Mouse (Mus musculus): ENCODE data around the gene Celf3.
A peak's percentile ranks its signal among the peaks of the same experiment; 100 is the strongest.

Celf3 gene

GRCm38 (mm10) chr3:94477981-94478422 lies at the start of gene Celf3:
Celf3 (plus strand) TSS chr3:94478295.
- Histone ChIP-seq H3K36me3 (ENCODE audit: insufficient read depth, low read length) (no peaks in the 10 kb centered on the region), H3K9me3 (ENCODE audit: low read length) (no peaks in the 10 kb centered on the region)

GRCm38 (mm10) chr3:94430980-94431379 lies 47.1 kb upstream of the Celf3 start:
- TF ChIP-seq CTCF (conservative IDR thresholded peaks at IDR 0.05; ENCODE audit: low read length) = no peak
- TF ChIP-seq POU5F1 (IDR thresholded peaks at IDR 0.05; ENCODE audit: borderline replicate concordance, low read length) = no peak
- no peak for TF ChIP-seq NANOG (IDR thresholded peaks at IDR 0.05; ENCODE audit: borderline replicate concordance, low read length)
- Histone ChIP-seq H3K9me3 (ENCODE audit: low read length) (no peaks in the 10 kb centered on the region), H3K36me3 (ENCODE audit: insufficient read depth, low read length) (no peaks in the 10 kb centered on the region), H3K27me3 (ENCODE audit: insufficient read depth, low read length) (peaks cover 11% of the 10 kb centered on the region; the same call in 1 of the 2 replicates), H3K4me1 (replicated peaks; ENCODE audit: low read depth, low read length) (no peaks in the 10 kb centered on the region), H3K4me3 (replicated peaks; ENCODE audit: low read length) (no peak overlapping the region)

More at GRCm38 (mm10) chr3:94477981-94478422, at the start of gene Celf3:
- Histone ChIP-seq H3K4me3 (replicated peaks; ENCODE audit: low read length) (no peak within 1 kb of the TSS), H3K4me1 (replicated peaks; ENCODE audit: low read depth, low read length) (peaks cover 38% of the 10 kb centered on the region), H3K27me3 (ENCODE audit: insufficient read depth, low read length) (peaks cover 50% of the 10 kb centered on the region)
- no peak for TF ChIP-seq NANOG (IDR thresholded peaks at IDR 0.05; ENCODE audit: borderline replicate concordance, low read length)
- TF ChIP-seq CTCF (conservative IDR thresholded peaks at IDR 0.05; ENCODE audit: low read length) = no peak
- TF ChIP-seq POU5F1 (IDR thresholded peaks at IDR 0.05; ENCODE audit: borderline replicate concordance, low read length) = no peak

- Histone ChIP-seq H3K4me3 (replicated peaks; ENCODE audit: low read length) (no peak overlapping the region), H3K36me3 (ENCODE audit: insufficient read depth, low read length) (no peaks in the 10 kb centered on the region), H3K9me3 (ENCODE audit: low read length) (no peaks in the 10 kb centered on the region), H3K27me3 (ENCODE audit: insufficient read depth, low read length) (0 out of 2 replicates have a peak, but pooled peaks cover 5% of the 10 kb centered on the region), H3K4me1 (replicated peaks; ENCODE audit: low read depth, low read length) (no peaks in the 10 kb centered on the region)
- TF ChIP-seq NANOG (IDR thresholded peaks at IDR 0.05; ENCODE audit: borderline replicate concordance, low read length) (no peak), POU5F1 (IDR thresholded peaks at IDR 0.05; ENCODE audit: borderline replicate concordance, low read length) (no peak), CTCF (conservative IDR thresholded peaks at IDR 0.05; ENCODE audit: low read length) (no peak)
These were observed 43.8 kb upstream of the Celf3 start for GRCm38 (mm10) chr3:94434305-94434704.

GRCm38 (mm10) chr3:94436420-94436819 lies 41.7 kb upstream of the Celf3 start:
- Histone ChIP-seq H3K9me3 (ENCODE audit: low read length) (no peaks in the 10 kb centered on the region), H3K27me3 (ENCODE audit: insufficient read depth, low read length) (peaks cover 14% of the 10 kb centered on the region), H3K4me1 (replicated peaks; ENCODE audit: low read depth, low read length) (no peaks in the 10 kb centered on the region), H3K4me3 (replicated peaks; ENCODE audit: low read length) (no peak overlapping the region), H3K36me3 (ENCODE audit: insufficient read depth, low read length) (no peaks in the 10 kb centered on the region)
- TF ChIP-seq CTCF (conservative IDR thresholded peaks at IDR 0.05; ENCODE audit: low read length) = no peak
- no peak for TF ChIP-seq POU5F1 (IDR thresholded peaks at IDR 0.05; ENCODE audit: borderline replicate concordance, low read length)
- no peak for TF ChIP-seq NANOG (IDR thresholded peaks at IDR 0.05; ENCODE audit: borderline replicate concordance, low read length)

- TF ChIP-seq CTCF (conservative IDR thresholded peaks at IDR 0.05; ENCODE audit: low read length) (peak; percentile 37), NANOG (IDR thresholded peaks at IDR 0.05; ENCODE audit: borderline replicate concordance, low read length) (no peak)
- Histone ChIP-seq H3K9me3 (ENCODE audit: low read length) (no peaks in the 10 kb centered on the region), H3K4me1 (replicated peaks; ENCODE audit: low read depth, low read length) (peaks cover 10% of the 10 kb centered on the region), H3K27me3 (ENCODE audit: insufficient read depth, low read length) (peaks cover 9% of the 10 kb centered on the region), H3K36me3 (ENCODE audit: insufficient read depth, low read length) (peaks cover 19% of the 10 kb centered on the region), H3K4me3 (replicated peaks; ENCODE audit: low read length) (no peak overlapping the region)
These were observed 36.9 kb upstream of the Celf3 start for GRCm38 (mm10) chr3:94441182-94441581.

GRCm38 (mm10) chr3:94442951-94443596 lies 35.0 kb upstream of the Celf3 start, which contains the start of gene Mrpl9:
Mrpl9 (plus strand) TSS chr3:94443318.
- Histone ChIP-seq H3K4me1 (replicated peaks; ENCODE audit: low read depth, low read length) (peaks cover 10% of the 10 kb centered on the region), H3K27me3 (ENCODE audit: insufficient read depth, low read length) (peaks cover 9% of the 10 kb centered on the region), H3K36me3 (ENCODE audit: insufficient read depth, low read length) (peaks cover 38% of the 10 kb centered on the region), H3K4me3 (replicated peaks; ENCODE audit: low read length) (peak within 1 kb of the TSS; percentile 100), H3K9me3 (ENCODE audit: low read length) (no peaks in the 10 kb centered on the region)
- no peak for TF ChIP-seq NANOG (IDR thresholded peaks at IDR 0.05; ENCODE audit: borderline replicate concordance, low read length)
- TF ChIP-seq CTCF (conservative IDR thresholded peaks at IDR 0.05; ENCODE audit: low read length) = no peak
- no peak for TF ChIP-seq POU5F1 (IDR thresholded peaks at IDR 0.05; ENCODE audit: borderline replicate concordance, low read length)

GRCm38 (mm10) chr3:94443597-94443964 lies 34.5 kb upstream of the Celf3 start, which contains the start of gene Oaz3:
Oaz3 (minus strand) TSS chr3:94443915.
- H3K36me3 ChIP-seq (ENCODE audit: insufficient read depth, low read length) = peaks cover 42% of the 10 kb centered on the region
- TF ChIP-seq CTCF (conservative IDR thresholded peaks at IDR 0.05; ENCODE audit: low read length) = no peak
- TF ChIP-seq POU5F1 (IDR thresholded peaks at IDR 0.05; ENCODE audit: borderline replicate concordance, low read length) = no peak
- no peak for TF ChIP-seq NANOG (IDR thresholded peaks at IDR 0.05; ENCODE audit: borderline replicate concordance, low read length)
- H3K4me3 ChIP-seq (replicated peaks; ENCODE audit: low read length) = peak within 1 kb of the TSS; percentile 100
- H3K9me3 ChIP-seq (ENCODE audit: low read length) = no peaks in the 10 kb centered on the region
- H3K4me1 ChIP-seq (replicated peaks; ENCODE audit: low read depth, low read length) = peaks cover 10% of the 10 kb centered on the region
- peaks cover 9% of the 10 kb centered on the region for H3K27me3 ChIP-seq (ENCODE audit: insufficient read depth, low read length)

- Histone ChIP-seq H3K27me3 (ENCODE audit: insufficient read depth, low read length) (peaks cover 3% of the 10 kb centered on the region; the same call in 1 of the 2 replicates), H3K4me3 (replicated peaks; ENCODE audit: low read length) (no peak overlapping the region), H3K36me3 (ENCODE audit: insufficient read depth, low read length) (peaks cover 65% of the 10 kb centered on the region), H3K4me1 (replicated peaks; ENCODE audit: low read depth, low read length) (peaks cover 7% of the 10 kb centered on the region), H3K9me3 (ENCODE audit: low read length) (0 out of 2 replicates have a peak, but pooled peaks cover 2% of the 10 kb centered on the region)
- TF ChIP-seq NANOG (IDR thresholded peaks at IDR 0.05; ENCODE audit: borderline replicate concordance, low read length) = no peak
- TF ChIP-seq CTCF (conservative IDR thresholded peaks at IDR 0.05; ENCODE audit: low read length) = no peak
- TF ChIP-seq POU5F1 (IDR thresholded peaks at IDR 0.05; ENCODE audit: borderline replicate concordance, low read length) = no peak
These were observed 28.7 kb upstream of the Celf3 start for GRCm38 (mm10) chr3:94449377-94449776.

Data from E14TG2a.4 (cell line).